Mouse (Mus musculus): ENCODE results near the gene Olfr1328.
"Not testable (repeated sequence)": the region's sequence is repeated elsewhere in the genome, so short reads cannot be mapped to it uniquely, and the experiment has no call there.

Olfr1328 gene

GRCm38 (mm10) chr4:118938512-118938911 is at the start of gene Olfr1328:
Gene Olfr1328 (minus strand): TSS chr4:118938612.
- no peak for DNase-seq (ENCODE audit: low spot score)

- DNase-seq (ENCODE audit: low spot score), result no peak
Measured at GRCm38 (mm10) chr4:118985291-118985690, 46.9 kb upstream of the Olfr1328 start.

GRCm38 (mm10) chr4:118973281-118973680 is 34.9 kb upstream of the Olfr1328 start:
- DNase-seq (ENCODE audit: low spot score), result no peak

- DNase-seq (ENCODE audit: low spot score), result no peak
Measured at GRCm38 (mm10) chr4:118967711-118968110, 29.3 kb upstream of the Olfr1328 start.

GRCm38 (mm10) chr4:118961141-118961628 is 22.8 kb upstream of the Olfr1328 start, which contains the start of gene Lao1:
Gene Lao1 (plus strand): TSS chr4:118961578.
- DNase-seq (ENCODE audit: low spot score), result peak; percentile 54

GRCm38 (mm10) chr4:118958812-118959211 is 20.4 kb upstream of the Olfr1328 start:
- no peak for DNase-seq (ENCODE audit: low spot score)

- DNase-seq (ENCODE audit: low spot score), result not testable (repeated sequence)
Measured at GRCm38 (mm10) chr4:118931326-118931725, 7.1 kb downstream of the Olfr1328 start.

- not testable (repeated sequence) for DNase-seq (ENCODE audit: low spot score)
Measured at GRCm38 (mm10) chr4:118917365-118917764, 21.0 kb downstream of the Olfr1328 start, which contains the start of gene Olfr1329. Gene Olfr1329 (minus strand): TSS chr4:118917465.

- DNase-seq (ENCODE audit: low spot score), result no peak
Measured at GRCm38 (mm10) chr4:118901981-118902380, 36.4 kb downstream of the Olfr1328 start.

GRCm38 (mm10) chr4:118888297-118888696 is 50.1 kb downstream of the Olfr1328 start, which contains the start of gene Olfr1330:
Gene Olfr1330 (plus strand): TSS chr4:118888597.
- no peak for DNase-seq (ENCODE audit: low spot score)
